Mouse (Mus musculus) myocyte (in vitro differentiated cells): Measurements from ENCODE around the gene Duoxa1. TPM values are rescaled to one million over a fixed set of nuclear protein-coding genes. Genes with fewer than 3 reads are reported as not detected.

Experiments
- H3K27me3 ChIP-seq: one replicate; pipeline ENCODE4 v1.6.1; 2011; ENCODE audit not compliant: control insufficient read depth, insufficient read depth, insufficient read length
- H3K36me3 ChIP-seq: one replicate; pipeline ENCODE4 v1.6.1; 2011; ENCODE audit not compliant: control insufficient read depth, insufficient read depth
- H3K4me2 ChIP-seq: one replicate; pipeline ENCODE4 v1.6.1; 2011; ENCODE audit warnings: low read depth, control low read depth
- H3K4me3 ChIP-seq: one replicate; pipeline ENCODE4 v1.5.1; 2011; ENCODE audit warnings: mild to moderate bottlenecking, control low read depth, moderate library complexity
- H3K79me2 ChIP-seq: one replicate; pipeline ENCODE4 v1.6.1; 2011; ENCODE audit not compliant: control insufficient read depth, insufficient read depth
- H3ac ChIP-seq: one replicate; pipeline ENCODE4 v1.6.1; 2011; ENCODE audit not compliant: control insufficient read depth, insufficient read length
- CEBPB ChIP-seq: IDR thresholded peaks from 2 replicates; pipeline ENCODE4 v1.6.1; 2011; ENCODE audit warnings: mild to moderate bottlenecking, moderate library complexity; ENCODE audit not compliant: poor library complexity, insufficient read depth, severe bottlenecking
- E2F4 ChIP-seq: IDR thresholded peaks from one replicate; pipeline ENCODE4 v1.6.1; 2011; ENCODE audit warnings: mild to moderate bottlenecking, control low read depth, moderate library complexity; ENCODE audit not compliant: insufficient read depth
- MAX ChIP-seq: IDR thresholded peaks from one replicate; pipeline ENCODE4 v1.6.1; 2011; ENCODE audit warnings: low read depth, mild to moderate bottlenecking, control low read depth
- MYOD1 ChIP-seq, 3 experiments: IDR thresholded peaks; one replicate each; pipeline ENCODE4 v1.6.1; 2011; ENCODE audit warnings: control low read depth in 2 of 3, low read depth in 2 of 3, mild to moderate bottlenecking in 2 of 3, moderate library complexity in 1 of 3; ENCODE audit not compliant: insufficient read length in 2 of 3, control insufficient read depth in 1 of 3
- MYOG ChIP-seq, 3 experiments: IDR thresholded peaks; one replicate each; pipeline ENCODE4 v1.6.1; 2011; ENCODE audit warnings: control low read depth in 2 of 3, low read depth in 2 of 3, mild to moderate bottlenecking in 2 of 3; ENCODE audit not compliant: insufficient read length in 2 of 3, control insufficient read depth in 1 of 3, insufficient read depth in 1 of 3
- POLR2A ChIP-seq: IDR thresholded peaks from one replicate; pipeline ENCODE4 v1.6.1; 2011; ENCODE audit warnings: low read depth, mild to moderate bottlenecking, control low read depth, moderate library complexity; ENCODE audit not compliant: insufficient read length
- POLR2AphosphoS2 ChIP-seq: IDR thresholded peaks from one replicate; pipeline ENCODE4 v1.6.1; 2011; ENCODE audit warnings: low read depth, control low read depth; ENCODE audit not compliant: insufficient read length
- REST ChIP-seq: IDR thresholded peaks from one replicate; pipeline ENCODE4 v1.6.1; 2011; ENCODE audit warnings: mild to moderate bottlenecking, control low read depth, moderate library complexity; ENCODE audit not compliant: insufficient read depth, insufficient read length
- SRF ChIP-seq: IDR thresholded peaks from one replicate; pipeline ENCODE4 v1.6.1; 2011; ENCODE audit warnings: low read depth; ENCODE audit not compliant: control insufficient read depth, insufficient read length
- TCF12 ChIP-seq: IDR thresholded peaks from one replicate; pipeline ENCODE4 v1.6.1; 2011; ENCODE audit warnings: mild to moderate bottlenecking, control low read depth; ENCODE audit not compliant: poor library complexity, insufficient read depth, severe bottlenecking
- TCF3 ChIP-seq: IDR thresholded peaks from one replicate; pipeline ENCODE4 v1.6.1; 2011; ENCODE audit warnings: low read depth, control low read depth; ENCODE audit not compliant: insufficient read length
- USF1 ChIP-seq: IDR thresholded peaks from one replicate; pipeline ENCODE4 v1.6.1; 2011; ENCODE audit warnings: low read depth, mild to moderate bottlenecking, control low read depth, moderate library complexity
- polyA plus RNA-seq: library from polyadenylated mRNA; unstranded; fragments of >200 nt; fragmentation: generic; extraction: Trizol; gene quantifications from one replicate; pipeline ENCODE4 v1.2.1, GENCODE M21; 2012; ENCODE audit warnings: missing spikeins

Duoxa1 gene
- polyA plus RNA-seq, 1 experiment = 2.6 TPM

- no peak overlapping the region for H3K4me3 ChIP-seq
Measured at GRCm38 (mm10) chr2:122294916-122295315, 18.6 kb downstream of the Duoxa1 start.

GRCm38 (mm10) chr2:122286137-122286536 is 27.4 kb downstream of the Duoxa1 start:
- TF ChIP-seq POLR2A (no peak), MYOD1 (IDR thresholded peaks at IDR 0.05; ENCODE audit: control insufficient read depth in 1 of 3, insufficient read length in 2 of 3, low read depth in 2 of 3) (peak in 2 of 3 experiments; percentile 32 to 40)
- no peaks in the 10 kb centered on the region for H3K36me3 ChIP-seq
- H3K79me2 ChIP-seq = no peaks in the 10 kb centered on the region
- H3K4me3 ChIP-seq = no peak overlapping the region
- H3K4me2 ChIP-seq = no peak overlapping the region
- no peak overlapping the region for H3ac ChIP-seq
- H3K27me3 ChIP-seq = no peaks in the 10 kb centered on the region

More at GRCm38 (mm10) chr2:122294916-122295315, 18.6 kb downstream of the Duoxa1 start:
- H3K36me3 ChIP-seq = no peaks in the 10 kb centered on the region
- TF ChIP-seq MAX (no peak), TCF3 (no peak), MYOG (IDR thresholded peaks at IDR 0.05; ENCODE audit: control insufficient read depth in 1 of 3, insufficient read depth in 1 of 3, insufficient read length in 2 of 3, low read depth in 2 of 3) (no peak)
- H3K79me2 ChIP-seq = no peaks in the 10 kb centered on the region
- H3K27me3 ChIP-seq = peaks cover 13% of the 10 kb centered on the region
- no peak overlapping the region for H3ac ChIP-seq
- no peak overlapping the region for H3K4me2 ChIP-seq

DNA sequence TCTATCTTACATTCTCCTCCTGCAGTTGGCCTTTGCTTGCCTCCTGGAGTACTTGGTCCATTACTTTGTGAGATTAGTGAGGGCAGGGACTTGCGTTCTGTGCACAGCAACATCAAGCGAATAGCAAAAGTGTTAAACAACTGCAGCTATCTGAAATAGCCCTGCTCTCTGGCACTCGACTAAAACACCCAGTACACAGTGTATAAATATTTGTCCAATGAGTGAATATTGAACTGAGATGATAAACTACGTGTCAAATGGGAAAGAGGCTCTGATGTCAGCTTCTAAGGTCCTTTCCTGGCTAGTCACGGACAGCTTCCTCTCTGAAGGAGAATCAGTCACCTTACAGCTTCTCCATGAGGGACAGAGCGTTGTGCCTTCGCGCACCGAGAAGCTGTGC is 29.4 kb downstream of the Duoxa1 start:
- Histone ChIP-seq H3K27me3 (no peaks in the 10 kb centered on the region), H3K79me2 (no peaks in the 10 kb centered on the region)
- TF ChIP-seq TCF3 (no peak), E2F4 (no peak), MYOG (IDR thresholded peaks at IDR 0.05; ENCODE audit: control insufficient read depth in 1 of 3, insufficient read depth in 1 of 3, insufficient read length in 2 of 3, low read depth in 2 of 3) (no peak), MAX (no peak), TCF12 (no peak), CEBPB (no peak), POLR2A (no peak), MYOD1 (IDR thresholded peaks at IDR 0.05; ENCODE audit: control insufficient read depth in 1 of 3, insufficient read length in 2 of 3, low read depth in 2 of 3) (no peak), USF1 (no peak), REST (no peak), POLR2AphosphoS2 (no peak), SRF (no peak)

GRCm38 (mm10) chr2:122278769-122279168 is 34.8 kb downstream of the Duoxa1 start:
- Histone ChIP-seq H3K4me2 (no peak overlapping the region), H3ac (no peak overlapping the region), H3K4me3 (no peak overlapping the region), H3K27me3 (no peaks in the 10 kb centered on the region), H3K79me2 (no peaks in the 10 kb centered on the region), H3K36me3 (no peaks in the 10 kb centered on the region)
- TF ChIP-seq USF1 (no peak), REST (no peak), POLR2AphosphoS2 (no peak), TCF12 (no peak), CEBPB (no peak), MAX (no peak), SRF (no peak), POLR2A (no peak), TCF3 (no peak), MYOD1 (IDR thresholded peaks at IDR 0.05; ENCODE audit: control insufficient read depth in 1 of 3, insufficient read length in 2 of 3, low read depth in 2 of 3) (no peak), E2F4 (no peak), MYOG (IDR thresholded peaks at IDR 0.05; ENCODE audit: control insufficient read depth in 1 of 3, insufficient read depth in 1 of 3, insufficient read length in 2 of 3, low read depth in 2 of 3) (no peak)

More for the DNA sequence above, 29.4 kb downstream of the Duoxa1 start:
- H3K4me2 ChIP-seq = no peak overlapping the region
- H3K4me3 ChIP-seq = no peak overlapping the region
- H3ac ChIP-seq = no peak overlapping the region
- no peaks in the 10 kb centered on the region for H3K36me3 ChIP-seq

DNA sequence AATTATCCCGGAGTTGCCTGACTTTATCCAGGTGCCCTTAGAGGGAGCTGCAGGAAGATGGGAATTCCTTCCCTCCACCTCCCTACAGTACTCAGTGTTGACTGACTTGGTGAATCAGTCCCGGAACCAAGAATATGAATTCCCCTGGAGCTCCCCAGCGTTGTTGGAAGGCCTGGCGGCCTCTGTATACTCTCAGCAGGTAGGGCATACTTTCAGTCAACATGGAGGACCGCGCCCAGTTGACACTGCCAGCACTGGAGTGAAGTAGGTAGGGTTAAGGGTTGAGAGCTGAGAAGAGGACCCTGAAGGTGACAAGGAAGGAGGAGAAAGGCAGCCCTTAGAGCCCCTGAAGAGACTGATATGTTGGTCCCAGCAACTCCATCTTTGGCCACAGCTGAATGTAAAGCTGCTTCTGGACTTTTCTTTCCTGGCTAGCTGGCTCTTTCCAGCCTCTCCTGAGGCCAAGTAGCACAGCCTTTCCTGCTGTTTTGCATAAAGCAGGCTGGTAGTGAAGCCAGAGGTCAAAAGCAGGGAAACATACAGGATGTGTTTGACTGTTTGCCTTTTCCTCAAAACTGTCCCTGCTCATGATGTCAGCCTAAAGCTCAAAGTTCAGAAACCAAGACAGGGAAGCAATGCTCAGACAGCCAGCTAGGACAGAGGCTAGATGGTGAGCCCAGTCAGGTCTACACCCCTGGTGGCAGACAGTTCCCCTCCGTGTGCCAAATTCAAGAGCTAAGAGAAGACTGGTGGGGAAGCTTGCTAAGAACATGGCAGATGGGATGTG is 46.9 kb downstream of the Duoxa1 start:
- no peak overlapping the region for H3K4me2 ChIP-seq
- no peaks in the 10 kb centered on the region for H3K36me3 ChIP-seq
- no peak overlapping the region for H3ac ChIP-seq
- TF ChIP-seq MYOG (IDR thresholded peaks at IDR 0.05; ENCODE audit: control insufficient read depth in 1 of 3, insufficient read depth in 1 of 3, insufficient read length in 2 of 3, low read depth in 2 of 3) (no peak), E2F4 (no peak), CEBPB (no peak), REST (no peak), SRF (no peak), MYOD1 (IDR thresholded peaks at IDR 0.05; ENCODE audit: control insufficient read depth in 1 of 3, insufficient read length in 2 of 3, low read depth in 2 of 3) (no peak), POLR2AphosphoS2 (no peak), POLR2A (no peak), TCF3 (no peak), TCF12 (no peak), MAX (no peak), USF1 (no peak)
- H3K79me2 ChIP-seq = no peaks in the 10 kb centered on the region
- H3K27me3 ChIP-seq = no peaks in the 10 kb centered on the region
- H3K4me3 ChIP-seq = no peak overlapping the region
